Mouse (Mus musculus): ENCODE data around the gene Osbpl10.
"Not testable (repeated sequence)": the region's sequence is repeated elsewhere in the genome, so short reads cannot be mapped to it uniquely, and the experiment has no call there.

Osbpl10 gene

DNA sequence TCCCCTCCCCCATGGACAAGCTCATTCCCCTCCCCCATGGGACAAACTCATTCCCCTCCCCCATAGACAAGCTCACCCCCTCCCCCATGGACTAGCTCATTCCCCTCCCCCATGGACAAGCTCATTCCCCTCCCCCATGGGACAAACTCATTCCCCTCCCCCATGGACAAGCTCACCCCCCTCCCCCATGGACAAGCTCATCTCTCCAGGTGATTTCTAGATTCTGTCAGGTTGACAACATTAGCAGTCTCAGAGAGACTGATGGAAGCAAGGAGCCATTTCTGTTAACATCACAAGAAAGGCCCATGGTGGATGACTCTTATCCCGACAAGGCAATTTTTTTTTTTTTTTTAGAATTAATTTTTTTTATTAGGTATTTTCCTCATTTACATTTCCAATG is 52.7 kb downstream of the Osbpl10 start:
- intact Hi-C loops (cut with DNase I): not testable (repeated sequence)

DNA sequence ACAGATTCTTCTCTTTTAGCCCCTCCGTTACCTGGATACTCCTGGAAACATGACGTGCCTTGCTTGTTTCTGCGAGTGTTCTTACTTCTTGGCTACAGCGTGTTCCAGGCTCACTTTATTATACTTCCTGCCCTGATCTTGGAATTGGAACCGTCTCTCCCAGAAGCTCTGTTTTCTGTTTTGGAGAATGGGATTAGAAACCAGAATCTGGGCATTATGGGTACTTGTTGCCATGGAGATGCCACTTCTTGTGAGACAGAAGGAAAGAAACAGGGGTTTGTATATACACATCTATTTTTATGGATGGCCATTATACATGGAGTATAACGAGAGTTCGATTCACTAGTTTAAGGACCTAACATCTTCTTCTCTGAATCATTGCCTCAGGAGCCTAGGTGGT is 54.4 kb downstream of the Osbpl10 start:
- intact Hi-C loops (cut with DNase I): no loop called here

DNA sequence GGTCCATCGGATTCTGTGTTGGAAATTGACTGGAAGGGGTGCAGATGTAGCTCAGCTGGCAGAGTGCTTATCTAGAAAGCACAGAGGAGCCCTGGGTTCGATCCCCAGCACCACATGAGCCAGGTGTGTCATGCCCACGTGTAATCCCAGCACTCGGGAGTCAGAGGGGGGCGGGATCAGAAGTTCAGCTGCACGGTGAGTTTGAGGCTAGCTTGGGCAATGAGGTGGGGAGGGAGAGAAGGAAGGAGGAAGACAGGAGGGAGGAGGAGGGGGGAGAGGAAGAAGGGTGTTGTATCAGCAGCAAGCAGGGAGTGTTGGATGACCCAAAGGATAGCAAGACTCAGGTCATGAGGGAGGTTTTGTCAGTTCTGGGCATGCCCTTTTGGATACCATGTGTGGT is 55.9 kb downstream of the Osbpl10 start:
- intact Hi-C loops (cut with DNase I): no loop called here

DNA sequence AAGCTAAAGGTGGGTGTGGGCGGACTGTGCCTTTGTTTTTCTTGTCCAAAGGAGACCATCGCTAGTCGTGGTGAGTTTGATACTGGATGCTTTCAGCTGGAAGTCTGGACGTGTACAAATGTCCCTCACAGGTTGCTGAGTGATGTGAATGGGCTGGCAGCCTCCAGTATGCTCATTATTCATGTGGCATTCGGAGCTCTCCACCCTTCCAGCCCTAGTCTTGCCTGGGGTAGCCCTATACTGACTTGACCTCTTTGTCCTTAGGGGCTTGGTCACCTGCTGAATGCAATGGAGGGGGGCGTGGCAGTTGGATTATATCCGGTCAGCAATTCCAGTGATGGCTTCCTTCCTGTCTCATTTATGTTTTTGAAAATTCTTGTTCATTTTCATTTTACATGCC is 56.4 kb downstream of the Osbpl10 start:
- intact Hi-C loops (cut with DNase I): no loop called here

DNA sequence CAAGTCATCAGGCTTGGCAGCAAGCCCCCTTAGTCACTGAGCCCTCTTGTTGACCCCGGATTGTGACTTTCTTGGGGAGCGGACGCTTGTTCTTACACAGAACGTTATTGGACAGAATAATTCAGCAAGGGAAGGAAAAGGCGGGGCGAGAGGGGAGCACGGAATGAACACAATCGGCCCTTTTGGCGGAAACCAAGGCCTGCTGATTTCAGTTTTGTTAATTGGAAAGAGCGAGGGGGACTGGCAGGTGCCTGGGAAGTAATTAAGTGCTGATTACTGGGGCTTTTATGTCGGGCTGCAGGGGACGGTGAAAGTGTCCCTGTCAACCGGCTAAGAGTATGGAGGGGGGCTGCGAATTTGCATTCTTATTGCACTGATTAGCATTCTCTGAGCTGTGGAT is 59.8 kb downstream of the Osbpl10 start:
- intact Hi-C loops (cut with DNase I): no loop called here

DNA sequence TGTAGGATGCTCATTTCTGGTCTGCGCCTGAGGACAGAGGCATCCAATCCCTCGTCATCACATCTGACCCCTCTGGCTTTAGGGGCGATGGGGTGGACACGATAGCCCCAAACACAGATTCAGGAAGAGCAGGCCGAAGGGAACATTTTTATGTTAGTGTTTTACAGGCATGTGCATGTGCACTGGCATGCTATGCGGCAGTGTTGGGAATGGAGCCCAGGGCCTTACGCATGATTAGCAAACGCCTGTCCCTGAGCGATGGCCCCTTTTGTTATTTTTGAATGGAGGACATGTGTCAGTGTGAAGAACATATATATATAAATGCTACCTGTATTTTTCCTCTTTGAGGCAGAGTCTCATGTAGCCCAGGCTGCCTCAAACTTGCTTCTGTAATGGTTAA is 60.3 kb downstream of the Osbpl10 start:
- intact Hi-C loops (cut with DNase I): no loop called here

DNA sequence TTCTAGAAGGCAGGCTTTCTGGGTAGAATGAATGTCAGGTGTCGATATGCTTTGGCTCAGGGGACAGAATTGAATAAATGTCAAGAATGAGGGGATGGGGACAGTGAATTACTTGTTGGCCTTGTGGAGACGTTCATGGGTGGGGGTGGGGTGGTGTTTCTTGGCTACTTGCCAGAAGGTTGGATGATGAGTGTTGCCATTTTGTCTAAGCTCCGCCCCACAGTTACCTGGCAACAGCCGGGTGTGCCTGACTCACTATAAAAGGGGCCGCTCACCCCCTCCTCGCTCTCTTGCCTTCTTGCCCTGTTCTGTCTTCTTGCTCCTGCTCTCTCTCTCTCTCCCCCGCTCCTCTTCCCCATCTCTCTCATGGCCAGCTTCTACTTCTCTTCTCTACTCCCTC is 60.9 kb downstream of the Osbpl10 start:
- intact Hi-C loops (cut with DNase I): no loop called here

DNA sequence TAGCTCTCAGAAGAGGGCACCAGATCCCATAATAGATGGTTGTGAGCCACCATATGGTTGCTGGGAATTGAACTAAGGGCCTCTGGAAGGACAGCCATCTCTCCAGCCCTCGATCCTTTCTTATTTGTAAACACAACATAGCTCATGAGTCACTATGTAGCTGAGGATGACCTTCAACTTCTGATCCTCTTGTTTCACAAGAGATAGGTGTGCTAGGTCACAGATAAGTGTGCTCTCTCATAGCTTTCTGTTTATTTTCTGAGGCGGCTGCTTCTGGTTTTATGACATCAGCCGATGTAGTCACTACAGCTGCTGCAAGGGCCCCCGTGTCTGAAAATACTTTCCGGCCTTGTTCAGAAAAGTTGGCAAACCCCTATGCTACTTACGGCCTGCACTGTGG is 64.2 kb downstream of the Osbpl10 start:
- intact Hi-C loops (cut with DNase I): no loop called here

DNA sequence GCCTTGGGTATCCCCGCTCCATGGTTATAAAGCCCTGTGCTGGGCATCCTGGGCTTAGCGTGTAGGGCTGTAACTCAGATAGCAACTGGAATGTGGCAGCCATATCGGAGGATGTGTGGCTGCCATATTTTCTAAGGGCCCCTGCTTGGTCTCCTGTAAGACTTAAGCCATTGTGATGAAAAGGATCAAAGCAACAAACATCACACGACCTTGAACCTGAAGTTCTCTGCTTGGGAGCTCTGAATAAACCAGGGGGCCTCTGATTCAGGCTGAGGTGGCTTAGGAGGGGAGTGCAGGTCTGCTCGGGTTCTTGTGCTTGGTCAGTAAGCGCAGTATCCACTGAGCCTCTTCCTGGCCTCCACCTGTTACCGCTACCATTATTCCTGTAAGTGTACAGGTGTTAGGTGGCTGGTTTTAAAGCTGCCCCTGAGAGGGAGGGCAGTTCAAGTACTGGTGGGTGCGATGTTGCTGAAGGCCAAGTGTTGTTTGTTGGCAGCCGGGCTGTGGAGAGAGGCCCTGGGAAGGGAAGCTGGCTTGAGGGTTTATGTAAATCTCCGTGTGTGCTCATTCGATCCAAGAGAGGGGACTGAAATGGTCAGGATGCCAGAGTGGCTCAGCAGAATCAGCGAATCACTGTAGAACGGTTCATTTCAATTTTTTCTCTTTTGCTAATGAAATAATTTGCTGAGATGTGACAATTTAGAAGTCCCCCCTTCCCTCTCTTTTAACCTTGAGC is 64.8 kb downstream of the Osbpl10 start:
- intact Hi-C loops (cut with DNase I): no loop called here

DNA sequence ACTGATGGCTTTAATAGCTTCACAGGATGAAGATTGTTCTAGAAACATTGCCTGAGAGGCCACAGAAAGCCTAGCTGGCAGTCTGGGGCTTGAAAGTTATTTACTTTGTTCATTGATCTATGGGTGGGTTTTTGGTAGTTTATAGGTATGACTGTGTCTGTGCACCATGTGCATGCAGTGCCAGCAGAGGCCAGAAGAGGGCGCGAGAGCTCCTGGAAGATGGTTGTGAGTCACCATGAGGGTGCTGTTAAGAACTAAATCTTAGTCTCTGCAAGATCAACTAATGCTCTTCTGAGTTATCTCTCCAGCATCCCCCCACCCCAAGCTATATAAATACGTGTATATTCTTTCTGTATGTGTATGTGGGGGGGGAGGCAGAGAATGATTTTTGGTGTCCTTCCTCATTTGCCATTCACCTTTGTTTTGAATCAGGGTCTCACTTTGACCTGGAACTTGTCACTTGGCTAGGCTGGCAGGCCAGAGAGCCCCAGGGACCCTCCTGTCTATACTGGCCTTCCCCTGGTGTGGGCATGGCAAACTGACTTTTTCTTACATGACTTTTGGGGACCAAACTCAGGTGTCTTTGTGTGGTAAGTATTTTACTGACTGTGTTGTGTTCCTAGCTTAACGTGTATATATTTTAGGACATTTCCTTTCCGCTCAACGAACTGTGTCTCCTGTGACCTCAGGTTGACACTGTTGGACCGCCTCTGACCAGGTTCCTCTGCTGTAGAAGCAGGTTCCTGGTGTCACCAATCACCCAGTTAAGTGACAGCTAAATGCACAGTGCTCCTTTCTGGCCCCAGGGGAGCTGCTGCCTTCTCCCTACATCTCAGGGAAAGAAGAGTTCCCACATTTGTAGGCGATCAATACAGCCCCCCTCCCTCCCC is 65.8 kb downstream of the Osbpl10 start:
- intact Hi-C loops (cut with DNase I): no loop called here

DNA sequence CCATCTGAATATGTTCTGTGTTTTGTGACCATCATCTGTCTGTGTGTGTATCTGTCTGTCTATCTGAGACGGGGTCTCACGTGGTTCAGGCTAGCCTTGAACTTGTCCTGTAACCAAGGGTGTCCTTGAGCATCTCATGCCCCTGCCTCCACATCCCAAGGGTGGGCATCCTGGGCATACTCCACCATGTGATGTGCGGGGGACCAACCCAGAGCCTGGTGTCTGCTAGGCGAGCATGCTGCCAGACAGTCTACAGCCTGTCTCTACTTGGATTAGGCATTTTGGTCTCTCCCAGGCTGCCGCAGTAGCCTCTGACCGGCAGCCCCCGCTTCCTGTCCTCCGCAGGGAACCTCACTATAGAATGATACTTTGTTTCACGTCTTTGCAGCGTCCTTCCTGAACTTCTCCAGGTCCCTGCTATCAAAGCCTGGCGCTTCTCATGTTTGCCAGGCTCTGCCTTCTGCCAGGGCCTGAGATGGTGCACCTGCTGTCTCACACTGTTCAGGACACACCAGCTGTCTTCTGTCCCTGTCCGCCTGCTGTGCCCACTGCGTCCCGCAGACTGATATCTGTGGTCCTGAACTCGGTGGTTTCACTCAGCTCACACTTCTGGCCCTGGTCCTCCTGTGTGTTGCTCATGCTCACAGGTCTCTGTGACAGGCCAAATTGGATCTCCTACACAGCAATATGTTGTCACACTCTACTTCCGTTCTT is 66.9 kb downstream of the Osbpl10 start:
- intact Hi-C loops (cut with DNase I): no loop called here

DNA sequence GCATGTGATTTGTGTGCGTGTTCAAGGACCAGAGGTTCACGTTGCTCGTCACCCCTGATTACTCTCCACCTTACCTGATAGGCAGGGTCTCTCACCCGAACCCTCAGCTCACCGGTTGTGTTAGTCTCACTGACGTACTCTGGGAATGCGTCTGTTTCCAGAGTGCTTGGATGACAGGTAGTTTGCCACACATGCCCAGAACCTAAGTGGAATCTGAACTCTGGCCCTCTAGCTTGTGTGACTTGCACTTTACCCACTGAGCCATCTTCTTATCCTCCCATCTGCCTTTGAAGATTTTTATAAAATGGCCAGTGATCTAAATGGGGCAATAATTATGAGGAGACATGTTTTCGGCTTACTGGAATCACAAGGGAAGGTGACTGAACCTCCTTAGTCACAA is 68.3 kb downstream of the Osbpl10 start:
- intact Hi-C loops (cut with DNase I): no loop called here

DNA sequence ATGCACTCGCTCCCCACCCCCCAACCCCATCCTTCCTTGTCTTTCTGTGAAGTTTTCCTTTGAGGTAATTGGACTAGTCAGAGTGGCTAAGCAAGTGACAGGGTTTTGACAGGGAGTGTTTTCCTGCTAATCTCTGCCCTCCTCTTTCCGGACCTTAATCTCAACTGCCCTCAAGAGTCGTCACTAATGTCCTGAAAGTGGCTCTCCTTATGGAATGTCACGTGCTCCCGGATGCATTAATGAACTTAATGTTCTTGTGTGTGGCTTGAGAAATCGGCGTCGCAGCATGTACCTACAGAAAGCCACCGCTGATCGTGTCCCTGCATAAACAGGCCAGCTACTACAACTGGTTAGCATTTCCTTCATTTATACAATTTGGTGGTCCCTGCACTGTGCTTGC is 70.0 kb downstream of the Osbpl10 start:
- intact Hi-C loops (cut with DNase I): no loop called here

DNA sequence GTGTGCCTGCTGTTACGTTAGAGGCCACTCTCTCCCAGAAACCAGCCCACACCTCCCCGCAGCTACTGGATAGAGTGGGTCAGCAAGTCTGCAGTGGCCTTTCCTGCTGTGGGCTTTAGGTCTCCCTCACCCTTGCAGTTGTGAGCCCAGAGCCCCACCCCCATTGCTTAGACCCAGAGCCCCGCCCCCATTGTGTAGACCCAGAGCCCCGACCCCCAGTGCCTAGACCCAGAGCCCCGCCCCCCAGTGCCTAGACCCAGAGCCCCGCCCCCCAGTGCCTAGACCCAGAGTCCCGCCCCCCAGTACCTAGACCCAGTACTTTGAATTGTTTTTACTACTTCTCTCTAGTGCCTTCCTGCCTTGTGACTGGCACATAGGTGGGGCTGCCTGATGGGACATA is 70.5 kb downstream of the Osbpl10 start:
- intact Hi-C loops (cut with DNase I): no loop called here

DNA sequence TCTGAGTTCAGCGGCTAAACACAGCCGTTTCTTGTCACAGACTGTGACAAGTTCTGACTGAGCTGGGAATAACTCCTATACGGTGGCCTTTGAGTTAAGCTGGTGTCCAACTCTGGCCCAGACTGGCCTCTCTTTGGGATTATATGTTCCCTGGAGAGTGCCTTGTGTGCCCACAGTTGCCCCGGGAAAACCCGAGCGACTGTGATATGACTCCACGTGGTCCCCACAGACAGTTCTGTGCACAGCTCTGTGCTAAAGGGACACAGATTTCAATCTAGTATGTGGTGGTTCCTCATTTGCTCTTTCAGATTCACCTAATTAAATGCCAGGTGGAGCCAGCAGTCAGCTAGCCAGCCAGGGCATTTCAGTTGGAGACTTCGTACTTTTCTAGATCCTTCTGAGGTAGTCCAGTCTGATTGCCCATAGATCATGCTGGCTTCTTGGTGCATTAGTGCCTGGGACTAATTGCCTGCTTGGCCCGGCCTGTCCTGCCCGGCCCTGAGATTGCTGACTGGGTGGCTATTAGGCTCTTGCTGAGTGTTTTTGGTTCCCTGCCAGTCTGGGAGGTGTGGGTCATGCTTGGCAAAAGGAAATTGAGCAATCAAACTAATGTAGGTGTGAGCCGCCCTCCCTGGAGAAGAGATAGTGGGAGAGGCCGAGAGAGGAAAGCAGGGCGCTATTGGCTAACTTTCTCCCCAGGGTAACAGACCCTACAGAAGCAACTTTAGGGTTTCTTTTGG is 71.8 kb downstream of the Osbpl10 start:
- intact Hi-C loops (cut with DNase I): no loop called here

DNA sequence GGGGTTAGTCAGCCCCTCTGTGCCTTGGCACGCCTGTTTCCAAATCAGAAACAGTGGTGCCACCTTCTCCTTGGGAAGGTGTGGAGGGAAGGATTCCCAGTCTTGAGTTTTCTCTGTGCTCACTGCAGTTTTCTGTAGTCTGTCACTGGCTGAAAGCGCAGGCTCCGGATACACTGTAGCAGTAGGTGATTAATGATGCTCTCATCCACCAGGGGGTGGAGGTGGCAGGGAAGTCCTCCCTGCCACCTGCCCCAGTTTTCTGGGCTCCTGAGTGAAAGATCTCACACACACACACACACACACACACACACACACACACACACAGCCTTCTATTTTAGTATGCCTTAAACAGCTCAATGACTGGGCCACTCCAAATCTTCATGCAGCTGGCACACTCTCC is 73.6 kb downstream of the Osbpl10 start:
- intact Hi-C loops (cut with DNase I): no loop called here

DNA sequence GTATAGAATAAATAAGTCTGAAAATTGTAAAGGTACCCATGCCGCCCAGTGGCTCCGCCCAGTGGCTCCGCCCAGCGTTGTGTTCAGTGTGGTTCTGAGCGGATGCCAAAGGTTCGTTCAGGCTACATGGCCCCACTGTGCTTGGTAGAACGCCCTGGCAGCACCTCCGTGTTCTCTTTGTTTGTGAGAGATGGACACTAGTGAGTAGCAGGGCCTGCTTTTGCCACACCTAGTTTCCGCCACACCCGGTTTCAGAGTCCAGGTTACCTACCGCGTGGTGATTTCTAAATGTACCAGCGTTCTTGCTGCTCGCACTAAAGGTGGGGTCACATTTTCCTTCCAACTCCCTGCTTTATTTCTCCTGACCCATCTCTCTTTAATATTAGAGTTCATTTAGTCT is 75.4 kb downstream of the Osbpl10 start:
- intact Hi-C loops (cut with DNase I): no loop called here

DNA sequence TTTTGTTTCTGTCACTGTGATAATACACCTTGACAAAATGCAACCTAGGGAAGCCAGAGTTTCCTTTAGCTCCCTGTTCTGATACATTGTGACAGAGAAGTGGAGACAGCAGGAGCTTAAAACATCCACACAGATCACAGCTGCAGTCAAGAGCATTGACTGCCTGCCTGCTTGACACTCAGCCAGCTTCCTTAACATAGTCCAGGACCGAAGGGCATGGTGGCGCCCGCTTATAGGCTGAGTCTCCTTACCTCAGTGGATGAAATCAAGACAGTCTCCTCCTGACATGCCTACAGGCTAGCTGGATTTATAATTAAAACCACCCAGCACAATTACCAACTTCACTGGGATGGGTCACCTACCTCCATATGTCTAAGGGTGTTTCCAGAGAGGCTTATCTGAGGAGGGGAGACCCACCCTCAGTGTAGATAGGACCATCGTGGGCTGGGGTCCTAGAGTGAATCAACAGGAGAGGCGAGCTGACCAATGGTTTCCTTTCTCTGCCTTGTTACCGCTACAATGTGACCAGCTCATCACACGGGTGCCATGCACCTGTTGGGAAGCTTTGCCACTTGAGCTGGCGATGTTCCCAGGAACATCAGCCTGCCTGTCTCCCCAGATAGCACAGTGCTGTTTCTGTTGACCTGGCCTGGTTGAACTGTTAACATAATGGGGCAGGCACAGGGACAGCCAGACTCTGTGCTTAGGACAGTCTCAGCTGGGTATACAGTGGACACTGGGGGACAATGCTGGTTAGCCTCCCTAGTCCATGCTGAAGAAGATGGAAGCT is 76.9 kb downstream of the Osbpl10 start:
- intact Hi-C loops (cut with DNase I): no loop called here

DNA sequence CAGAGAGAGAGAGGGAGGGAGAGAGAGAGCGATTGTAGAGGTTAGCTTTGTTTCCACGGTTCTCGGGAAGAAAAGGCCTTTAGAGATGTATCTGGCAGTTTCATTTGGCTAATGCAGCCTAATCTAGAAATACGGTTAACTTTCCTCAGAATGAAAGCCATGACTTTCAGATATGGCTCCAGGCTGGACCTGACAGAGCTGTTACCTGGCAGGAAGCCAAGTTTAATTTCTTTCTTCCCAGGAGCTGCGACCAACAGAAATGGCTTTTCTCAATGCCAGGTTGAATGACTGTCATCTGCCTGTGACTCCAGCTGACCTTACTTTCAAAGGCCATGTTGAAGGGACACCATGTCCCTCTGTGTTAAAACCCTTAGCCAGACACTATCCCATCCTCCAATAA is 80.4 kb downstream of the Osbpl10 start:
- intact Hi-C loops (cut with DNase I): no loop called here

DNA sequence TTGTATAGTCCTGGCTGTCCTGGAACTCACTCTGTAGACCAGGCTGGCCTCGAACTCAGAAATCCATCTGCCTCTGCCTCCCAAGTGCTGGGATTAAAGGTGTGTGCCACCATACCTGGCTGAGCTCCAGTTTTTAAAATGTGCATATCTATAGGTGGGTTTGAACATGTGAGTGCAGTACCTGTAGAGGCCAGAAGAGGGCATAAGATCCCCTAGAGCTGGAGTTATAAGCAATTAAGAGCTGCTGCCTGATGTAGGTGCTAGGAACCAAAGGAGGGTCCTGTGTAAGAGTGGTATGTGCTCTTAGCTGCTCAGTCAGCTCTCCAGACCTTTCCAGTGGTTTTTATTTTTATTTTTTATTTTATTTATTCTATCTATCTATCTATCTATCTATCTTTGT is 86.5 kb downstream of the Osbpl10 start:
- intact Hi-C loops (cut with DNase I): no loop called here

DNA sequence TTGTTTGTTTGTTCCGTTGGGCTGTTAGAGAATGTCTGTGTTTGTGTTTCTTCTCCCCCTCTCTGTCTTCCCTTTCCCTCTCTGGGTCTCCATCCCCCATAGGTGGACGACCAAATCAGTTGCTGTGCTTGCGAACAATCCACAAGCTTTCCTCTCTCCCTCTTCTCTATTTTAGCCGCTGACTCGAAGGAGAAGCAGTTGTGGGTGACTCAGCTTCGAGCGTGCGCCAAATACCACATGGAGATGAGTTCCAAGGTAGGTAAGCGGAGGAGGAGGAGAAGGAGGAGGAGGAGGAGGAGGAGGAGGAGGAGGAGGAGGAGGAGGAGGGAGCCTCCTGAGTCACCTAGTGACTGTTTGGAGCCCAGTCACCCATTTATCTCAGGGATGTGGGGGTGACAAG is 88.7 kb downstream of the Osbpl10 start:
- intact Hi-C loops (cut with DNase I): no loop called here
